Mouse (Mus musculus) heart, embryonic 11.5 days (tissue): ENCODE results near the gene Retsat. TPM values are rescaled to one million over a fixed set of nuclear protein-coding genes. Genes with fewer than 3 reads are reported as not detected.

Source experiments
- ATAC-seq: fragments of 200-750 bp; cut with Nextera tagmentation; replicated peaks from 2 replicates; pipeline ENCODE4 v1.8.0; 2017; ENCODE audit warnings: moderate library complexity; ENCODE audit not compliant: insufficient number of reproducible peaks, low FRiP score, low TSS enrichment
- H3K27ac ChIP-seq: fragments of 300-500 bp; sonication (generic); 2 replicates; pipeline ENCODE4 v1.5.1; 2014; ENCODE audit warnings: mild to moderate bottlenecking, low read depth, low read length
- H3K27me3 ChIP-seq: fragments of 300-500 bp; sonication (generic); 2 replicates; pipeline ENCODE4 v1.6.1; 2014; ENCODE audit warnings: mild to moderate bottlenecking, low read length, mixed read lengths; ENCODE audit not compliant: control insufficient read depth, insufficient read depth
- H3K36me3 ChIP-seq: fragments of 300-500 bp; sonication (generic); 2 replicates; pipeline ENCODE4 v1.6.1; 2014; ENCODE audit warnings: mild to moderate bottlenecking, low read length, moderate library complexity, mixed read lengths; ENCODE audit not compliant: control insufficient read depth, insufficient read depth
- H3K4me1 ChIP-seq: fragments of 300-500 bp; sonication (generic); 2 replicates; pipeline ENCODE4 v1.6.1; 2014; ENCODE audit warnings: low read length; ENCODE audit not compliant: control insufficient read depth, insufficient read depth
- H3K4me2 ChIP-seq: fragments of 300-500 bp; sonication (generic); 2 replicates; pipeline ENCODE4 v1.6.1; 2014; ENCODE audit warnings: mild to moderate bottlenecking, moderate library complexity
- H3K4me3 ChIP-seq: fragments of 300-500 bp; sonication (generic); 2 replicates; pipeline ENCODE4 v1.5.1; 2014; ENCODE audit warnings: low read depth, low read length
- H3K9ac ChIP-seq: fragments of 300-500 bp; sonication (generic); 2 replicates; pipeline ENCODE4 v1.6.1; 2014; ENCODE audit warnings: mild to moderate bottlenecking, low read depth, low read length, moderate library complexity
- H3K9me3 ChIP-seq: fragments of 300-500 bp; sonication (generic); replicated peaks from 2 replicates; pipeline ENCODE4 v1.6.1; 2016; ENCODE audit warnings: low read length; ENCODE audit not compliant: control insufficient read depth
- WGBS: fragments of 180-500 bp; shearing (Covaris S2); extraction: QIAGEN DNeasy Blood & Tissue Kit; methylation state at CpG from one replicate; pipeline ENCODE4 v1.1.7; 2014; ENCODE audit not compliant: insufficient replicate concordance; 5-methylcytosine and 5-hydroxymethylcytosine counted together
- polyA plus RNA-seq: library from polyadenylated mRNA; unstranded; fragments of >200 nt; fragmentation: Nextera tagmentation; extraction: Ambion mirVana; gene quantifications from 2 replicates; pipeline ENCODE4 v1.2.1, GENCODE M21; 2014

Gene Retsat
- polyA plus RNA-seq, 1 experiment from 2014 or later, result 13.9 TPM

GRCm38 (mm10) chr6:72562894-72563293, 35.4 kb upstream of the Retsat start:
- ATAC-seq, result no peak
- Histone ChIP-seq H3K9ac (no peak overlapping the region), H3K4me1 (peaks cover 13% of the 10 kb centered on the region), H3K27me3 (no peaks in the 10 kb centered on the region), H3K4me3 (no peak overlapping the region), H3K36me3 (no peaks in the 10 kb centered on the region; the same call in 1 of the 2 replicates), H3K9me3 (no peaks in the 10 kb centered on the region), H3K4me2 (no peak overlapping the region), H3K27ac (no peak overlapping the region)
- WGBS, result 72% methylated on average over 5 of the region's 5 CpGs

- Histone ChIP-seq H3K4me3 (no peak overlapping the region), H3K4me1 (peaks cover 13% of the 10 kb centered on the region), H3K27me3 (no peaks in the 10 kb centered on the region), H3K36me3 (no peaks in the 10 kb centered on the region; the same call in 1 of the 2 replicates), H3K27ac (no peak overlapping the region), H3K4me2 (no peak overlapping the region), H3K9ac (no peak overlapping the region), H3K9me3 (no peaks in the 10 kb centered on the region)
- no peak for ATAC-seq
- 69% methylated on average over 7 of the region's 7 CpGs for WGBS
Measured at GRCm38 (mm10) chr6:72565506-72565905, 32.8 kb upstream of the Retsat start.

GRCm38 (mm10) chr6:72566044-72566443, 32.2 kb upstream of the Retsat start:
- WGBS, result 9% methylated on average over 4 of the region's 4 CpGs
- Histone ChIP-seq H3K9ac (no peak overlapping the region), H3K4me1 (peaks cover 13% of the 10 kb centered on the region), H3K27ac (no peak overlapping the region), H3K9me3 (no peaks in the 10 kb centered on the region), H3K4me2 (no peak overlapping the region), H3K4me3 (no peak overlapping the region), H3K27me3 (no peaks in the 10 kb centered on the region), H3K36me3 (no peaks in the 10 kb centered on the region; the same call in 1 of the 2 replicates)
- ATAC-seq, result no peak

- H3K27ac ChIP-seq, result no peak overlapping the region
- H3K4me3 ChIP-seq, result no peak overlapping the region
- ATAC-seq, result no peak
- 77% methylated on average over 5 of the region's 5 CpGs for WGBS
- H3K4me2 ChIP-seq, result no peak overlapping the region
- no peak overlapping the region for H3K9ac ChIP-seq
- H3K36me3 ChIP-seq, result no peaks in the 10 kb centered on the region
- no peaks in the 10 kb centered on the region for H3K9me3 ChIP-seq
- no peaks in the 10 kb centered on the region for H3K27me3 ChIP-seq
- peaks cover 12% of the 10 kb centered on the region for H3K4me1 ChIP-seq
Measured at GRCm38 (mm10) chr6:72567508-72567907, 30.8 kb upstream of the Retsat start.

GRCm38 (mm10) chr6:72568736-72569135, 29.5 kb upstream of the Retsat start:
- Histone ChIP-seq H3K9ac (no peak overlapping the region), H3K27me3 (no peaks in the 10 kb centered on the region), H3K9me3 (no peaks in the 10 kb centered on the region), H3K4me2 (no peak overlapping the region), H3K36me3 (0 out of 2 replicates have a peak, but pooled peaks cover 3% of the 10 kb centered on the region), H3K27ac (no peak overlapping the region), H3K4me3 (no peak overlapping the region), H3K4me1 (peaks cover 6% of the 10 kb centered on the region; the same call in 1 of the 2 replicates)
- WGBS, result 83% methylated on average over 10 of the region's 10 CpGs
- ATAC-seq, result no peak

GRCm38 (mm10) chr6:72570644-72571397, 27.5 kb upstream of the Retsat start:
- Histone ChIP-seq H3K36me3 (0 out of 2 replicates have a peak, but pooled peaks cover 3% of the 10 kb centered on the region), H3K27me3 (no peaks in the 10 kb centered on the region), H3K9ac (no peak overlapping the region), H3K4me1 (0 out of 2 replicates have a peak, but pooled peaks cover 2% of the 10 kb centered on the region), H3K27ac (no peak overlapping the region), H3K9me3 (no peaks in the 10 kb centered on the region), H3K4me2 (no peak overlapping the region), H3K4me3 (no peak overlapping the region)
- ATAC-seq, result no peak
- 87% methylated on average over 10 of the region's 10 CpGs for WGBS

GRCm38 (mm10) chr6:72571826-72572225, 26.4 kb upstream of the Retsat start:
- Histone ChIP-seq H3K4me1 (no peaks in the 10 kb centered on the region), H3K9ac (no peak overlapping the region), H3K36me3 (0 out of 2 replicates have a peak, but pooled peaks cover 3% of the 10 kb centered on the region), H3K9me3 (no peaks in the 10 kb centered on the region), H3K27me3 (no peaks in the 10 kb centered on the region), H3K4me3 (no peak overlapping the region), H3K4me2 (no peak overlapping the region), H3K27ac (no peak overlapping the region)
- 34% methylated on average over 3 of the region's 3 CpGs for WGBS
- ATAC-seq, result no peak

GRCm38 (mm10) chr6:72576041-72576440, 22.2 kb upstream of the Retsat start:
- H3K27me3 ChIP-seq, result no peaks in the 10 kb centered on the region
- H3K27ac ChIP-seq, result no peak overlapping the region
- H3K9ac ChIP-seq, result no peak overlapping the region
- 93% methylated on average over 3 of the region's 3 CpGs for WGBS
- H3K4me1 ChIP-seq, result no peaks in the 10 kb centered on the region
- H3K4me3 ChIP-seq, result no peak overlapping the region
- no peak overlapping the region for H3K4me2 ChIP-seq
- H3K9me3 ChIP-seq, result no peaks in the 10 kb centered on the region
- no peak for ATAC-seq
- H3K36me3 ChIP-seq, result 0 out of 2 replicates have a peak, but pooled peaks cover 3% of the 10 kb centered on the region
